Mouse (Mus musculus) layer of hippocampus, adult 9-10 months (tissue): ENCODE data around the gene Hip1r.
"Not testable (repeated sequence)": the region's sequence is repeated elsewhere in the genome, so short reads cannot be mapped to it uniquely, and the experiment has no call there.

Experiments used
- DNase-seq: peaks from one replicate; pipeline ENCODE4 v3.0.0; 2022; ENCODE audit warnings: low spot score

The Hip1r gene

GRCm38 (mm10) chr5:124039602-124040001 is 66.2 kb downstream of the Hip1r start:
- no peak for DNase-seq

- no peak for DNase-seq
These were observed 67.7 kb downstream of the Hip1r start for GRCm38 (mm10) chr5:124041097-124041496.

- DNase-seq = peak; percentile 71
These were observed 70.0 kb downstream of the Hip1r start for GRCm38 (mm10) chr5:124043212-124043978.

- no peak for DNase-seq
These were observed 70.6 kb downstream of the Hip1r start for GRCm38 (mm10) chr5:124043999-124044398.

GRCm38 (mm10) chr5:124045453-124046010 is 72.1 kb downstream of the Hip1r start:
- DNase-seq = no peak

- DNase-seq = no peak
These were observed 73.4 kb downstream of the Hip1r start for GRCm38 (mm10) chr5:124046741-124047401.

- DNase-seq = no peak
These were observed 76.0 kb downstream of the Hip1r start for GRCm38 (mm10) chr5:124049249-124050045.

- no peak for DNase-seq
These were observed 76.9 kb downstream of the Hip1r start for GRCm38 (mm10) chr5:124050095-124051050.

GRCm38 (mm10) chr5:124051899-124052491 is 78.6 kb downstream of the Hip1r start:
- DNase-seq = no peak

GRCm38 (mm10) chr5:124052641-124053040 is 79.2 kb downstream of the Hip1r start:
- not testable (repeated sequence) for DNase-seq
